Mouse (Mus musculus) gastrocnemius, adult 8-10 months (tissue): ENCODE measurements at regions not wholly inside any gene's neighbourhood (a gene's known extent, or its start where the extent isn't known, plus 50 kb on each side); places are given as distances from the start of the nearest gene placed in this dataset.

Experiments used
- DNase-seq, 2 experiments: peaks; one replicate each; pipeline ENCODE4 v3.0.0; 2022; ENCODE audit warnings: low spot score in 2 of 2

GRCm38 (mm10) chr1:35782668-35783067 is 285.5 kb upstream of the Hs6st1 start:
- DNase-seq = no peak

DNA sequence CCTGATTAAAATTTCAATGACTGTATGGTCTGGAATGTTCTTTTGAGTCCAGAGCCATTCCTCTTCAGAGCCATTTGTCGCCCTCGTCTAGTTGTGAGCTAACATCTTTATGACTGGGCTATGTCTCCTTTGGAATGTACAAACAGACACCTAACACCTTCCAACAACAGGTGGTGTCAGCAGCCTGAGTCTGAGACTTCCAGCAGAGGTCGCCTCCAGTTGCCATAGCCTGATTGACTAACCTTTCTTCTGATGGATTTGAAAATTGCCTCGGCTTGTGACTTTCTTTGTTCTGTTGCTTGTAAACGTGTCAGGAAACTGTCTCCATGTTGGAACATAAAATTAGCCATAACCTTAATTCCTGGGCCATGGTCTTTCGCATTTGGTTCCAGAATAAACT is 284.8 kb upstream of the Hs6st1 start:
- DNase-seq = no peak

DNA sequence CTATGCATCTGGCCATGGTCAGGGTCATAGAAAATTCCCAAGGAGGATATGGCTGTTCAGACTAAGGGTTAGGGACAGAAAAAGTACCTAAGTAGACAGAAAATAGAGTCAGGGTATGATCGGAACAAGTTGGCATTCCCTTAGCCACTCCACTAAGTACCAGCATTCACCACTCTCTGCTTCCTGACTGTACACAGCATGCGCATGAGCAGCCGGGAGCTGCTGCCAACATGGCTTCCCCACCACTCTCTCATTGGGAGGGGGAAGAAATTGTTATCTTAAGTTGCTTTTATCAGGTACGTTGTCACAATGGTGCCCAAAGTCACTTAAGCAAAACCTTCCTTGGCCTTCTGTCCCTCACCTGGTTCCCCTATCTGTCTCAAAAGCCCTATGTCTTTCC is 282.0 kb upstream of the Hs6st1 start:
- no peak for DNase-seq

GRCm38 (mm10) chr1:35786668-35787213 is 281.5 kb upstream of the Hs6st1 start:
- DNase-seq = no peak

DNA sequence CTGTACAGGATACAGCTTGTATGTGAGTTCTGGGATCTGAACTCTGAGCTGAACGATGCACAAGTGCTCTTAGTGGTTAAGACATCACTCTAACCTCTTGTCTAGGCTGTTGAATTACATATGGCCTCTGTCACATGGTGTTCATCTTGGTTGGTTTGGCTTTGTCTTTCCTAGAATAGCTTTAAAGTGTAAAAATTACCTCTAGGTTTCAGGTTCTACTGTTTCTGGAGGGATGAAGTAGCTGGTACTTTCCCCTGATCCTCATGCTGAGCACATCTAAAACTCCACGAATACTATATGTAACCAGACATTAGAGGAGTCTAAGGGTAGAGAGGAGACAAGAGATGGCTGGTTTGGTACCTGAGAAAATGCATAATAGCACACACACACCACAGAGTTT is 271.1 kb upstream of the Hs6st1 start:
- DNase-seq = no peak

- no peak for DNase-seq
Observed at GRCm38 (mm10) chr1:35797526-35797925, 270.7 kb upstream of the Hs6st1 start.

- DNase-seq = no peak
Observed at GRCm38 (mm10) chr1:35805546-35805945, 262.7 kb upstream of the Hs6st1 start.

- DNase-seq = no peak
Observed at GRCm38 (mm10) chr1:35806329-35806728, 261.9 kb upstream of the Hs6st1 start.

- peak in 1 of 2 experiments; percentile 34 for DNase-seq
Observed at GRCm38 (mm10) chr1:35806731-35807130, 261.5 kb upstream of the Hs6st1 start.

- DNase-seq = no peak
Observed at GRCm38 (mm10) chr1:35808894-35809293, 259.3 kb upstream of the Hs6st1 start.

DNA sequence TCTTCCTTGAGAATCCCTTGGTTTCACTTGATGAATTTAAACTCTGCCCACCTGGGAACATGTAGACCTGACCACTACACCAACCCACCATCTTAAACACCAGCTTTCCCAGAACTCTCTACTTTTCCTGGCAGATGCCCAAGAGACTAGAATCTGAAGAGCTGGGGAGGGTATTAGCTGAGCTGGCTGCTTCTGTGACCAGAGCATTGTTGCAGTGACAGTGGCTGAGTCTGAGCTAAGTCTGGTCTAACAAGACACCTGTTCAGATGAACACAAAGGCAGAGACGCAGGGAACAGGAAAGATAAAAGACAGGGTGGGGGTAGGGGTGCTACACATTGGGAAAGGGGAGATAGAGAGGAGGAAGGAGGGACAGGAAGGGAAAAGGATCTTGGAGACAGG is 258.9 kb upstream of the Hs6st1 start:
- DNase-seq = no peak

- DNase-seq = no peak
Observed at GRCm38 (mm10) chr1:35810571-35811342, 257.4 kb upstream of the Hs6st1 start.

GRCm38 (mm10) chr1:35811380-35811779 is 256.8 kb upstream of the Hs6st1 start:
- no peak for DNase-seq

GRCm38 (mm10) chr1:35811795-35812194 is 256.4 kb upstream of the Hs6st1 start:
- no peak for DNase-seq

- DNase-seq = no peak
Observed at GRCm38 (mm10) chr1:35813625-35814024, 254.6 kb upstream of the Hs6st1 start.

- no peak for DNase-seq
Observed at GRCm38 (mm10) chr1:35814207-35814606, 254.0 kb upstream of the Hs6st1 start.

GRCm38 (mm10) chr1:35814751-35815150 is 253.4 kb upstream of the Hs6st1 start:
- no peak for DNase-seq

- no peak for DNase-seq
Observed at GRCm38 (mm10) chr1:35821791-35822190, 246.4 kb upstream of the Hs6st1 start.

DNA sequence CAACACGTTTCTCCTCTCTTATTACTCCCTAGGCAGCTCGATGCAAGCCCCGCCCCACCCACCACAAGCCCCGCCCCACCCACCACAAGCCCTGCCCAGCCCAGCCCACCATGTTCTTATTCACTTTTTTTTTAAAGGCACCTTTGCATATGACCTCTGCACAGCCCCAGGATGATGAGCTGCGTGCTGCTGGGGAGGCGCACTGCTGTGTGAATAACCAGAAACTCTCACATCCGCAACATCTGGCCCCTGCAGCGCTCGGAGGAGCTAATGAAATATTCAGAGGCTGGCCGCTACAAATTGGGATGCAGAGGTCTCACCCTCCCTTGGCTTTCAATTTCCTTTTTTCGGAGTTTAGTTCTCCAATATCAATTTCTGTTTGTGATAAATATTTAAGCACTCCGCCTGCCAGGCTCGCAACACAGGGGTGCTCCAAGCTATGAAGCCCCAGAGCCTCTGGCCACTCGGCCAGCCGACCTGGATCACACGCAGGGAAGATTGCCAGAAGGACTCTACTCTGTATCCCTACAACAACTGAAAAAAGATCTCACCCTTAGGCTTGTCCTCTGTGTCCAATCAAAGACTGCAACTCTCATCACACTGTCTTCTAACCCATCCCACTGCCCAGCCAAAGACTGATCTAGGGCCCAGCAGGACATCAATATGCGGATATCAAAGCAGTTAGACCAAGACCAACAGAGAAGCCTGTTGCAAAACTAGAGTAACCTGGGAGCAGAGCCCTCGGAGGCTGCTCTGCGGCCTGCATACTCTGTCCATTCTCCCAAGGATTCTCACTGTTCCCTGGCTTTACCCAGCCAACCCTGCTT is 245.6 kb upstream of the Hs6st1 start:
- DNase-seq = no peak

DNA sequence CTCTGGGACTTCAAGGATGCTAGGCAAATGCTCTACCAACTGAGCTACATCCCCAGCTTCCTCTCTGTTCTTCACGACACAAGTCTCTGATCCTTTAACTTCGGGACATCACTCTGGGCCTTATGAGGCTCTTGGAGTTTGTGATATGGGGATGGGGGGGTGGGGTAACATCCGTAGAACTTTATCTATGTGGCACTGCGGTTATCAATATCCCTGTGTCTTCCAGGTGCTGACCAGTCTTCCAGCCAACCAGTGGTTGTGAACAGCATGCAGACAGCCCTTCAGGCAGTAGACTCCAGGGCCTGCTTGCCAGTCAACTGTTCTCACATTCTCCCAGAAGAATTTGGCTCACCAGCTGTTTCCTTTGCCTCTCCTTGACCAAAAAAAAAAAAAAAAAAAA is 244.7 kb upstream of the Hs6st1 start:
- DNase-seq = no peak

GRCm38 (mm10) chr1:35823981-35824880 is 244.0 kb upstream of the Hs6st1 start:
- no peak for DNase-seq
